Mouse (Mus musculus): ENCODE results near the gene Trmt10c.
"Not testable (repeated sequence)": the region's sequence is repeated elsewhere in the genome, so short reads cannot be mapped to it uniquely, and the experiment has no call there.

Trmt10c gene

DNA sequence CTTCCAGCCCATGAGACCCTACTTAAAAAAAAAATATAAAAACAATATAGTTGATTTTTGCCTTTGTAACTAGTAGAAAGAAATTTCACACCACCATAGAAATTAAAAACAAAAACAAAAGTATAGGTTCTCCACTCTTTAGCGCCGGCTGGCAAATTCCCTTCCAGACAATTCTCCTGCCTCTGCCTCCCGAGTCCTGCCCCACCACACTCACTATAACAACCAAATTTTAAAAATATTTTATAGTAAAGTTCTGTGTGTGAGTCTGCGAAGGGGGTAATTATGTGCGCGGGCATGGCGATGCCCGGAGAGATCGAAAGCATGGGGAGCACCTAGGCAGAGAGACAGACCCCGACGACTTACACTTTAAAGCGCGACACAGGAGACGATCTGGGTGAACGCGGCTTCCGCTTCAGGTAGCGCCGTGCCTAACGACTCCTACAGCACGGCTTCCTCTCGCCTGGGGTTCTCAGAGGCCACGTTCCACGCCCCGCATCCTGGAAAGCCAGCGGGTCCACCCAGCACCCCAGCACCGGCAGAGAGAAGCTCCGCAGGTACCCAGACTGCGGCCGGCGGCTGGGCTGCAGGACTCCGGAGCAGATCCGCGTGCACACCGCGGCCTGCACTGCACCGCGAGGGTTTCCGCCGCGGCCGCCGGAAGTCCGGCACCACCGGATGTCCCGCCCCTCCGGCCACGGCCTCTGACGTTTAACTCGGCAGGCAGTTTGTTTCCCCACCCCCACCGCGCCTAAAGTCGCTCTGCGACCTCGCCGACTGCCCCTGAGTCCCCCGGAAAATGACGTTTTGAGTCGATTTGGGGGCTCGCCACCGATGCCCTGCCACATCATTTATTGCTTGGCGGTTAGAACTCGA lies at the start of gene Trmt10c:
Gene Trmt10c, minus strand, starts transcription at position 682 of the 873 bp plus-strand sequence.
- DNase-seq (ENCODE audit: extremely low read depth, insufficient read length, low spot score): peak; percentile 94

- no peak for DNase-seq (ENCODE audit: extremely low read depth, insufficient read length, low spot score)
Measured at GRCm38 (mm10) chr16:56086336-56086735, 48.7 kb upstream of the Trmt10c start.

DNA sequence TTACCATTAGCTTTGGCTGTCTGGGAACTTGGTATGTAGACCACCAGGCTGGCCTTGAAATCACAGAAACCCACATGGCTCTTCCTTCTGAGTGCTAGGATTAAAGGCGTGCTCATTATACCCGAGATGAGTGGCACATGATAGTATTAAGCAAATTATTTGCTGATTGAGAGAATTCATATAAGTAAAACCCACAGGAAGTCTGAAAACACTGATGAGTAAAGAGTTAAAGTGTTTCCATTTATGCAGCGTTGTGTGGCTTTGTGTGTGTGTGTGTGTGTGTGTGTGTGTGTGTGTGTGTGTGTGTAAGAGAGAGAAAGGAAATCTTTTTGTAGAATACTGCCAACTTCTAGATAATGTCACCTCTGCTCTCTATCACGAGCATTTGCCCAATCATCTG lies 44.1 kb upstream of the Trmt10c start:
- no peak for DNase-seq (ENCODE audit: extremely low read depth, insufficient read length, low spot score)

- no peak for DNase-seq (ENCODE audit: extremely low read depth, insufficient read length, low spot score)
Measured at GRCm38 (mm10) chr16:56079419-56079818, 41.8 kb upstream of the Trmt10c start.

DNA sequence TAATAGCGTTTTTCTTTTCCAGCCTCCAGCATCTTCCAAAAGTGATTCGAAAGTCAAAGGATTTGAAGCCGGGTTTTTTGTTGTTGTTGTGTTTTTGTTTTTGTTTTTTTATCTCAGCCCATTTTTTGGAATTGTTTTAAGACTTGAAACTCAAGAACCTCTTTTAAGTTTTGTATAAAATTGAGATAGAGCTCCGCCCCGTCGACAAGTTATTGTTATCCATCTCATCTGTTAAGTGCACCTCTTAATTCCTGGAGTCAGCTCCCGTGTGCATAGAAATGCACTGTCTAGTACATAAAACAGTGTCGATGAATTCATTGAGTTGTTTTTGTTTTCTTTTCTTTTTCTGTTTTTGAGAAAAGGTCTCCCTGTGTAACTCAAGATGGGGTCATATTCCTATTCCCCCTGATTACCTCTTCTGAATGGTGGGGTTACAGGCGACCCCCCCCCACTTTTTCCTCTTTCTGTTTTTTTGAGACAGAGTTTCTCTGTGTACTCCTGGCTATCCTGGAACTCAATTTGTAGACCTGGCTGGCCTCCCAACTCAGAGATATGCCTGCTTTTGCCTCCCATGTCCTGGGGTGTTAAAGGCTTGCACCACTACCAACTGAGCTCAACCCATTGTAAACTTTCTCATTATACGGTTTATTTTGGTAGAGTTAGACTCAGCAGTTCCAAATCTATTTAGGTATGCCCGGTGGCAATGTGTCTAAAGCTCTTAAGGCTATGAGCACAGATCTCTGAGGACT lies 38.7 kb upstream of the Trmt10c start:
- no peak for DNase-seq (ENCODE audit: extremely low read depth, insufficient read length, low spot score)

- DNase-seq (ENCODE audit: extremely low read depth, insufficient read length, low spot score): peak; percentile 85
Measured at GRCm38 (mm10) chr16:56075222-56076111, 37.8 kb upstream of the Trmt10c start.

- DNase-seq (ENCODE audit: extremely low read depth, insufficient read length, low spot score): no peak
Measured at GRCm38 (mm10) chr16:56074565-56074964, 36.9 kb upstream of the Trmt10c start.

DNA sequence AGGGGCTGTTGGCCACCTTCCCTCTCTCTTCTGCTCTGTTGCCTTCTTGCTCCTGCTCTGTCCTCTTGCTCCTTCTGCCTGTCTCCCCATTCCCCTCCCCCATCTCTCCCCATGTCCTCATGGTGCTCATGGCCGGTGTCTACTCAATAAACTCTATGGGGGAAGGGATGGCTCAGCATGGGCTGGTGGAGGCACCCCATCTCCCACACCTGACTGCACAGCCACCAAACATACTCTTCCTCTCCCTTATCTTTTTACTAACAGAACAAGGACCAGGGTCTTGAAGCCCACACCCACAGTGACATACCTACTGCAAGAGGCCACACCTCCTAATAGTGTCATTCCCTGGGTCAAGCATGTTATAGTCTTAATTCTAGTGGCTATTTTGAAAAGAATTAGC lies 36.5 kb upstream of the Trmt10c start:
- no peak for DNase-seq (ENCODE audit: extremely low read depth, insufficient read length, low spot score)

DNA sequence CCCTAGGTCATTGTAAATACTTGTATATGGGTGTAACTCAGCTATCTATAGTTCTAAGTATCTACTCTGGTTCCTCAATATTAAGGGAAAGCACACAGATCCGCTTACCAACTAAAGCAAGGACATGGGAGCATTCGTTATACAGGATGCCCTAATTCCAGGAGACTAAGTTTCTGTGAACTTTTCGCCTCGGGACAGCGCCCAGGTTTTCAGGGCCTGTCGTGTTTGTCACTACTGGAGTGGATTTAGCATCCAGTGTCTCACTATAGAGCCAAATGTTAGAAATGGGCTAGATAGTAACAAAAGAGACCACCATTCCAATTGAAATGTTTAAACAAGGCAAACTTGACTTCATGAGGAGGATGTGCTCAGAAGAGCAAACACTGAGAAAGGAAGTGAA lies 35.5 kb upstream of the Trmt10c start:
- DNase-seq (ENCODE audit: extremely low read depth, insufficient read length, low spot score): not testable (repeated sequence)

DNA sequence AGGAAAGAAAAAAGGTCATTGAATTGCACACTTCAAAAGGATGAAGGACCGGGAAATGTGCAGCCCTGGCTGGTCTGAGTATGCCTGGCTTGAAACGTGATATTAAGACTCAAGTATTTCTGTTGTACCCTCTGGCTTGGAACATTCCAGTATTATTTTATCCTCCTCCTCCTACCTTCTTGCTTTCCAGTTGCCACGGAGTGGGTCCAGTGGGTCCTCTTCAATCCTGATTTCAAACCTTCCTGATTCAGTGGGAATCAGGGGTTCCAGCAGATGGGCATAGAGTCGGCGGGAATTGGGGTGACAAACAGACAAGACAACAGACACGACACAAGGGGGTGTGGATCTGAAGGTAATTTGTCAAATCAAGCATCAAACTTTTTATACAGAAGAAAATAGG lies 34.9 kb upstream of the Trmt10c start:
- no peak for DNase-seq (ENCODE audit: extremely low read depth, insufficient read length, low spot score)

GRCm38 (mm10) chr16:56071317-56072232 lies 34.0 kb upstream of the Trmt10c start:
- no peak for DNase-seq (ENCODE audit: extremely low read depth, insufficient read length, low spot score)

- no peak for DNase-seq (ENCODE audit: extremely low read depth, insufficient read length, low spot score)
Measured at GRCm38 (mm10) chr16:56068523-56069070, 31.0 kb upstream of the Trmt10c start.

DNA sequence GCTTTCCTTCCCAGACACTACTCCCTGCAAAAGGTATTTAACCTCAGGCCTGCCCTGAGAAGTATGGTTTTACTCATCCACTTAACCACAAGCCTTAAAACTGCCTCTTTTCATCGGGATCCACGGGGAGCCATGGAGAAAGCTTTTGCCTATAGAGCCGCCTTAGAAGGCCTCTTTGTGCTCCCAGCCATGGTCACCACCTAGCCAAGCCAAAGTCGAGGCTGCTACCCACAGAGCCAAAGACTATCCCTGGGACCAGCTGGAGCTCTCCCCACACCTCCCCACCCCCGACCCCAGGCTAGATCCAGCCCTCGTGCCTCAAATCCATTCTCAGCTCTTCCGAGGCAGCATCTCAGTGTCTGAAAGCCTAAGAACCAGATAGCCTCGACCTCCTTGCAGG lies 28.5 kb upstream of the Trmt10c start:
- DNase-seq (ENCODE audit: extremely low read depth, insufficient read length, low spot score): peak; percentile 14

DNA sequence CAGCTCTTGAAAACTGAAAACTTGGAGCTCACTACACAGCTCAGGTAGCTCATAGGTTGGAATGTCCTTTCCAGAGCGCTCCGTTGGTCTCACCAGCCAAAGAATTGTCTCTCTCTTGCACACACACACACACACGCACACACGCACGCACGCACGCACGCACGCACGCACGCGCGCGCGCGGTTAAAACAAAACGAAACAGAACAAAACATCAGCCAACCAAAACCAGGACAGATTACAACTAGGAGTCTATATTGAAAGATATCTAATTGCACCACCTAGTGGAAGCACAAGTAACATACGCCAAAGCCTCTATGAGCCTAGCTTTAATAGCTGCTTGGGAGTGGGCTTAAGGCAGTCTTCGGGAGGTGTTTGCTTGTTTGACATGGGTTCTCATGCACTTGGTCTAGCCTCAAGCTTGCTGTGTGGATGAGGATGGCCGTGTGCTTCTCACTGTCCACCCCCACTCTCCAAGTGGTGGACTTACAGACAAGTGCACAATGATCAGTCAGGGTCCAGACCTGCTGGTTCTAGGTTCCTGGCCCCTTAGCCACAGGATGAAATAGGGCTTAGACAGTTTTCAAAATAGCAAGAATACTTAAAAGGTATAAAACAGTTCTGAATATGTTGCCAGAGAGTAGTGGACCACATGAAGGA lies 26.8 kb upstream of the Trmt10c start:
- peak; percentile 79 for DNase-seq (ENCODE audit: extremely low read depth, insufficient read length, low spot score)

- DNase-seq (ENCODE audit: extremely low read depth, insufficient read length, low spot score): no peak
Measured at GRCm38 (mm10) chr16:56062981-56063380, 25.4 kb upstream of the Trmt10c start.

DNA sequence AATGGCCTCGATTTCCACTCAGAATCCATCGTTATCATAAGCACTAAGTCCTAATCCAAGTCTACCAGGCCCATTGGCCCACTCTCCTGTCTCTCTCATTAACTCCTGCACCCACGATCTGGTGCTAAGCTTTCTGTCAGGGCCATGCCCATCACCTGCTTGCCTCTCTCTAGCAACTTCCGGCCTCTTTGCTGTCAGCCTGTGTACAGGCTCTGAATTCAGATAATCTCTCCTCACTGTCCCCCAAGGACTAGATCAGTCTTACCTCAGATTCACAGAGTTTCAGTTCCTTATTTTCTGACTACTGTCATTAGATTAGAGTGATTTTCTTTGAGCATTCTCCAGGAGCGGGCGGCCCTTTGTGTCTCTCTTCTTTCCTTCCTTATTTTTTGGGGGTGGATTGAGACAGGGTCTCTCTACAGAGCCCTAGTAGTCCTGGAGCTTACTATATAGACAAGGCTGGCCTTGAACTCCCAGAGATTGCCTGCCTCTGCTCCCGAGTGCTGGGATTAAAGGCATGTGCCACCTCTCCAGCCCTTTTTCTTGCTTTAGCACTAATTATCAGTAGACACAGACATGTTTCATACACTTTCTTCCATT lies 24.5 kb upstream of the Trmt10c start:
- no peak for DNase-seq (ENCODE audit: extremely low read depth, insufficient read length, low spot score)

- no peak for DNase-seq (ENCODE audit: extremely low read depth, insufficient read length, low spot score)
Measured at GRCm38 (mm10) chr16:56058151-56058550, 20.5 kb upstream of the Trmt10c start.

DNA sequence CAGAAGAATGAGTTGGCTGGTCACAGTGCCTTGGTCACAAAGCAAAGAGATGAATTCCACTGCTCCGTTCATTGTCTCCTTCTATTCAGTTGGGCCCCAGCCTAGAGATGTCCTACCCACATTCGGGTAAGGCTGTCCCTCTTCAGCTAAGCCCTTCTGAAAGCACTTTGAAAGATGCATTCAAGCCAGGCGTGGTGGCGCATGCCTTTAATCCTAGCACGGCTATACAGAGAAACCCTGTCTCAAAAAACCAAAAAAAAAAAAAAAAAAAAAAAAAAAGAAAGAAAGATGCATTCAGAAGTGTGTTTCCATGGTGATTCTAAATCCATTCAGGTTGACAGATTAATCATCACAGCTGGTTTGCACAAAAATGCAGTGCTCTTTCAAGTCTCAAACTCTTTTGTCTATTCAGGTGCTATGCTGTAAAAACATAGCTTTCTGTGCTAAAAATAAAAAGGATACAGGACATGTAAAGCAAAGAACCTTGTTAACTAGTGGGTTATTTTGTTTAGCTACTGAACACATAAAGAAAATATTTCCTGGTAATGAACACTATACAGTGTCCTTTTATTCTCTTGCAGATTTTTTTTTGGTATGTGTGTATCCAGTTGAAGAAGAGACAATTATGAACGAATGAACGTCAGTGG lies 19.4 kb upstream of the Trmt10c start:
- DNase-seq (ENCODE audit: extremely low read depth, insufficient read length, low spot score): no peak

All from 3134 (cell line).